Mouse (Mus musculus) gastrocnemius, adult 2 months (tissue): ENCODE data around the gene Kidins220. TPM values are rescaled to one million over a fixed set of nuclear protein-coding genes. Genes with fewer than 3 reads are reported as not detected.

ENCODE experiments used
- DNase-seq: peaks from one replicate; pipeline ENCODE4 v3.0.0; 2022
- H3K27ac ChIP-seq: fragments of 200-600 bp; 2 replicates; pipeline ENCODE4 v1.8.1; 2022; ENCODE audit warnings: mild to moderate bottlenecking
- H3K4me3 ChIP-seq: fragments of 200-600 bp; 2 replicates; pipeline ENCODE4 v1.8.1; 2022; ENCODE audit warnings: mild to moderate bottlenecking, moderate library complexity
- CTCF ChIP-seq: fragments of 200-600 bp; IDR thresholded peaks from 2 replicates; pipeline ENCODE4 v1.8.1; 2022; ENCODE audit warnings: antibody characterized with exemption, mild to moderate bottlenecking, moderate library complexity
- intact Hi-C: fragments of 180-260 bp; cut with DNase I; formaldehyde crosslinking; loops from one replicate; pipeline ENCODE4 v1.15.1; 2025
- total RNA-seq, 2 experiments: library from RNA; stranded (reverse); gene quantifications; 2 replicates each; pipeline ENCODE4 v1.2.3; 2021

Kidins220 gene
- total RNA-seq, 2 experiments from 2014 or later, result 51.3 to 56.5 TPM

DNA sequence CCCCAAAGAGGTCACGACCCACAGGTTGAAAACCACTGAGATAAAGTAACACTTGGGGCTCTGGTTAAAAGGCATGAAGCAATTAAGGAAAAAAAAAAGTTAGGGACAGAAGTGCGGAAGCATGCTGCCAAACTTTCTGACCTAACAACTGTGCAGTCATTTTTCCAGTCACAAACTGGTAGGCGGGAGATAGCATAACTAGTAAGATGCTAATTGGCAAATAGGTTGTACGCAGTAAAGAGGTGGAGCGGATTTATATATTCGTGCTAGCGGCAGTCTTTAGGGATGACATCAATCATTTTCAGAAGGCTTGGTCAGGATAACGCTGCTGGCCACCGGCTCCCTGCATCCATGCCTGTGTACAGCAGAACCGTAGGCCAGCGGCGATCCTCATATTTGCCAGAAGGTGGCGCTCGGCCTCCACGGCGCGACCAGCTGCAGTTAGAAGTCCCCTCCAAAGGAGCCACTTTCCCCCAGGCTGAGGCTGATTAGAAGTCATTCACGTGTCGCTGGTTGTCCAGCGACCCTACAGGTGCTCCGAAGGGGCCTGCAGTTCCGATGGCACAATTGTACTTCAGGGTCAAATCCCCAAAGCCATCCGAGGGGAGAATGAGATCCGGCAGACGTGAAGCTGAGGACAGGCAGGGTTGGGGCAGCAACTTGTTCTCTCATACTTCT, 117.4 kb downstream of the Kidins220 start:
- peak; percentile 97 for TF ChIP-seq CTCF
- intact Hi-C loops, result loop anchor here (1.0 to 10.0 kb wide), 7 partner anchors 67 to 1223 kb away; no protein-coding TSS in a partner anchor
- peak; percentile 87 for DNase-seq
- H3K4me3 ChIP-seq, result peak overlapping the region; percentile 93
- H3K27ac ChIP-seq, result no peak overlapping the region

- no peak for TF ChIP-seq CTCF
- Histone ChIP-seq H3K27ac (no peak overlapping the region), H3K4me3 (peak overlapping the region; percentile 93)
- DNase-seq, result peak; percentile 44
- intact Hi-C loops, result loop anchor here (1.0 to 10.0 kb wide), 7 partner anchors 68 to 1222 kb away; no protein-coding TSS in a partner anchor
Measured at GRCm38 (mm10) chr12:25092751-25093211, 118.1 kb downstream of the Kidins220 start.

DNA sequence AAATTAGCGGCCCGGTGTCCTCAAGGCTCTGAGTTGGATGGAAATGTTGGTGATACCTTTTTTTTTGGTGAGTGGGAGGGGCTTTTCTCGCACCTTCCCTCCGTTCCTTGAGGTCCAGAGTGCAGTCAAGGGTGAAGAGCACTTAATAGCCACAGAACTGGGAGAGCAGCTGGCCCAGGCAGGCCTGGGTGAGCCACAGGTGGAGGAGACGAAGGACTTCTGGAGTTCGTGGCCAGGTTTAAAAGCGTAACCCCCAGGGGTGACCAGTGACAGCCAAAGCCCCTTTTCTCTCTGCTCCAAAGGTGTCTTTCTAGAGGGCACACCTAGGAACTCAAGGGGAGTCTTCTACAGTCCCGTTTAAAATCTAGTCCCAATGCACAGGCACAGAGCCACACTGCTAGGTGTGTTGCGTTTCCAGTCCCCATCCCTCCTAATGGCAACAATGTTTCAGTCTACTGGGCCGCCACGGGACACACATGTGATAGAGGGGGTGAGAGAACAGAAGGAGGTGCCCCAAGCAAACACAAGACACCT, 118.6 kb downstream of the Kidins220 start:
- no peak for TF ChIP-seq CTCF
- intact Hi-C loops, result loop anchor here (2.0 to 10.0 kb wide), 6 partner anchors 69 to 1221 kb away; no protein-coding TSS in a partner anchor
- DNase-seq, result no peak
- Histone ChIP-seq H3K4me3 (peak overlapping the region; percentile 93), H3K27ac (no peak overlapping the region; the same call in 1 of the 2 replicates)

DNA sequence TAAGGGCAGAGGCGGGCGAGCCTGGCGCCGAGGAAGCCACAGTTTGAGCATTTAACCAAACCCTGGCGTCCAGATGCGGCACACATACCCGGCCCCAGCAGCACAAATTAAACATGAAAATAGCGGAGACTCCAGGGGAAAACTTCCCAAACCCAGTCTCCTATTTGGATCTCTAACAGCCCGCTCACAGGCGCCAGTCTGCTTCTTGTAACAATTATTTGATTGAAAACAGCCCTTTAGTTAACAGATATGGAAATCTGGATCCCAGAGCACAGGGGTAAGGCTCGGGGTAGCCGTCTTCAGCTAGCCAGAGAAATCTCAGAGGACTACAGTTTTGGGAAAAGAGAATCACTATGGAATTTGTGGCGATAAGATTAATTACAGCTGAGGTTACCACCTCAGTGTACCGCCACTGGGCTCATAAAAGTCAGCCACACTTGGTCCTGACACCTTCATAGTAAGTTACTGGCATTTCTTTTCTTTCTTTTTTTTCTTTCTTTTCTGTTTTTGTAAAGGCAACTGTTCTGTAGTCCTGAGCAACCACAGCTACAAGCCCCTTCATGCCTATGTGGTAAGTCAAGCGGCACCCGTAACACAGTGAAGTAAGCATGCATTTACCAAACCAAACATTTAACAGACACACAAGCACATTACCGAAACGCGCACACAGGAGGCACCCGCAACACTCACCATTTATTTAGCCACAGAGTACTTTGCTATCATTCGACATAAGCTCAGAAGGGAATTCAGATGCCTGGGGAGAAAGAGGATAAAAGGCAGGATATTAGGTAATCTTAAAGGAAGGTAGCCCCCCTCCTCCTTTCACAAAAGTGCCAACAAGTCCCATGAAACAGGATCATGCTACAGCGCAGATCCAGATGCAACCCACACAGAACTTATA, 120.1 kb downstream of the Kidins220 start:
- intact Hi-C loops, result loop anchor here (5.0 to 10.0 kb wide), 4 partner anchors 70 to 1220 kb away; no protein-coding TSS in a partner anchor
- DNase-seq, result no peak
- peak overlapping the region; percentile 93 for H3K4me3 ChIP-seq
- no peak for TF ChIP-seq CTCF
- H3K27ac ChIP-seq, result peak overlapping the region; percentile 87

DNA sequence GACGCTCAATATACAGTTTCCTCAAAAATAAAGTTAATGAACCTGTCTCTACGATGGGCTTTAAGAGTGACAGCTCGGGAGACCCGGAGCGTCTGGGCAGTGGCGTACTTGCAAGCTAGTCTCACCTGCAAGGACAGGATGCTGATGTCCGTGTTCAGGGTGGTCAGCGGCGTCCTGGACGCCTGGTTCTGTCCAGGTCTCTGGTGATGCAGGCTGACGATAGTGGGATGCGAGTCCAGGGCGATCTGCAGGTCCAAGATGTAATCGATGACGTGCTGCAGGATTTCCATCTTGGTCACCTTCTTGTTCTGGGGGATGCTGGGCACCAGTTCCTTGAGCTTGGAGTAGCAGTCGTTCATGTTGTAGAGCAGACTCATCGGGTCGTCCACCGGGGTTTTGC, 120.8 kb downstream of the Kidins220 start:
- intact Hi-C loops, result loop anchor here (10.0 kb wide), 3 partner anchors 71 to 1219 kb away; no protein-coding TSS in a partner anchor
- peak; percentile 32 for DNase-seq
- Histone ChIP-seq H3K4me3 (peak overlapping the region; percentile 93), H3K27ac (peak overlapping the region; percentile 87)
- no peak for TF ChIP-seq CTCF

DNA sequence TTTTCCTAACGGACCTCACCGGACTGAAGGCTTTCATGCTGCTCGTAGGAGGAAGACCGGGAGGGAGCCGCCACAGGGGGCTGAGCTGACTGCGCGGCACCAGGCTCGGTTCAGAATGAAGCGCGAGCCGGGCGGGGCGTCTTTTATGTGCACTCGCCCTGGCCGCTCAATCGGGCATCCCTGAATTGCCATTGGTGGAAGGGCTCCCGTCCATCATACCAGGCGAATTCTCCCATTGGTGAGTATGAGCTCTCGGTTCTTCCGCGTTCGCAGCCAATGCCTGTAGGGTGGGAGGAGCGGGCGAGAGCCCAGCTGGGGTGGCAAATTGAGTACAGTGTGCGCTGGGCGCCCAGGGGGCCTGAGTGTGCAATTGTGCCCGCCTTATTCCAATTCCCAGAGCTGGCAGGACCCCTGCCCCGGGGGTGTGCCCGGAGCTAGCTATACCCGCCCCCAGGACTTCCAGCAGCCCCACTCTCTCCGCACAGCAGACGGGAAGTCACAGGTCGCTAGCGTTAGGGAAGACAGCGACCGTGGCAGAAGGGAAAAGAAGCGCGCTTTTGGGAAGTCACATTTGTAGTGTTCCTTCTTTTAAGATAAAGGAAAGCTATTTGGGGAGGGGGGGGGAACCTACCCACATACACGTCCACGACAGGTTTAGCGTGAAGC, 121.4 kb downstream of the Kidins220 start:
- no peak for TF ChIP-seq CTCF
- intact Hi-C loops, result loop anchor here (10.0 kb wide), 3 partner anchors 71 to 1219 kb away; no protein-coding TSS in a partner anchor
- H3K27ac ChIP-seq, result peak overlapping the region; percentile 87
- H3K4me3 ChIP-seq, result peak overlapping the region; percentile 93
- DNase-seq, result peak; percentile 97

DNA sequence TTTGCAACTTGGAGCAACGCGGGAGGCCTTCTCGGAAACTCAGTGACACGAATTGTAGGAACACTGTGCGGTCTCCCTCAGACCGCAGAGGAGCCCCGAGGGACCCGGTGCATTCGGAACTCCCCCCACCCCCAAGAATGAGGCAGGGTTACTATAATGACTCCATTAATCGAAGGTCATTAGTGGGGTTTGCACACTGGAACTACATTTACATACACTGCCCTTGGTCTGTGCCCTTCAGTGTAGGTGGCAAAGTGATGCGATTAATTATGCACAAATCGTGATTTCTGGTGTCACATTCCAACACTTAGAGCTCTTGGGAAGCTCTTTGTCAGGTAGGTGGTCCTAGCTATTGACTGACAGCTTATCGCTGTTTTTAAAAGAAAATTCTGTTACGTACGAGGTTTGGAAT, 121.9 kb downstream of the Kidins220 start:
- peak overlapping the region; percentile 87 for H3K27ac ChIP-seq
- intact Hi-C loops, result loop anchor here (10.0 kb wide), 3 partner anchors 72 to 1218 kb away; no protein-coding TSS in a partner anchor
- DNase-seq, result no peak
- no peak for TF ChIP-seq CTCF
- H3K4me3 ChIP-seq, result peak overlapping the region; percentile 93

- intact Hi-C loops, result loop anchor here (10.0 kb wide), 3 partner anchors 72 to 1218 kb away; no protein-coding TSS in a partner anchor
- no peak for DNase-seq
- peak within 1 kb of the TSS; percentile 87 for H3K27ac ChIP-seq
- no peak for TF ChIP-seq CTCF
- peak within 1 kb of the TSS; percentile 93 for H3K4me3 ChIP-seq
Measured at GRCm38 (mm10) chr12:25097052-25097209, 122.2 kb downstream of the Kidins220 start, which contains the start of gene Id2. Id2 (minus strand) TSS chr12:25097140.

DNA sequence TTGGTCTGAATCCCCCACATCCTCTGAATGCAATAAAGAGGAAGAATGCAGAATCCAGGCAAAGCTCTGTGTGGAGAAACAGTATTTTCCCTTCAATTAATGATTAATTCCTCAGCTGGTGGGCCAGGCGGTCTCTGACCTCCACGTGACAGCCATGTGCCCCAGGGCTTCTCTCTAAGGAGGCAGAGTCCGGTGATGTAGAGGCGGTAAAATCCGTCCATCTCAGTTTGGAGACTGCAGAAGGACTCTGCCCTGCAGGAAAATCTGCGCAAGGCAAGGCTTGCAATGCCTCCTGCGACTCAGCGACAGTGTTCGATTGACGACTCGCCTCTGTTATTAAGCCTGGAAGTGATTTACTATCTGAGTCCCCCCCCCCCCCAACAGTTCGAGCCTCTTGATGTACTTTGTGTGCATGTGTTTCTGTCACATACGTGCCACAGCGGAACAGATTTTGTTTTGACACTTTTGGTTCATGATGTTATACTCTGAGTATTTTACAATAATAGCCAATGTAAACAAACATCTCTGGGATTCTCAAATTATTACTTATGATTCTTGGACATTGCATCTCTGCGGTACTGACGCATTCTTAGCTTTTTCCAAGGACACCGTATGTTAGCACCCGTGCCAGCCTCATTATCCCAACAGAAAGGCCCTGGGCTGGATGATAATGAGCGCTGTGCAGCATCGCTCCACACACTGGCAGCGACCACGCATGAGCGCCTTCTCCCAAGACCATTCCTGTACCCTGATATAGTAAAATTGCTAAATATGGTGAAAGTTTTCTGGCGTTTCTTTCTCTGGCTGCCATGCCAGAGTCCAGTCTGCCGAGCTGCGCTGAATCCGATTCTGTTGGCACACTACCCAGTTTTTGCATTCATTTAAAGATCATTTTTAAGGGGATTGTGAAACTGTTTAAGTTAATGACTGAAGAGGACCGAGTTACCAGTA, 122.8 kb downstream of the Kidins220 start:
- no peak for TF ChIP-seq CTCF
- peak; percentile 22 for DNase-seq
- intact Hi-C loops, result loop anchor here (10.0 kb wide), 3 partner anchors 73 to 1217 kb away; no protein-coding TSS in a partner anchor
- peak overlapping the region; percentile 93 for H3K4me3 ChIP-seq
- H3K27ac ChIP-seq, result peak overlapping the region; percentile 87

GRCm38 (mm10) chr12:25098161-25098550, 123.4 kb downstream of the Kidins220 start:
- no peak for TF ChIP-seq CTCF
- peak overlapping the region; percentile 93 for H3K4me3 ChIP-seq
- intact Hi-C loops, result loop anchor here (10.0 kb wide), 3 partner anchors 73 to 1217 kb away; no protein-coding TSS in a partner anchor
- no peak for DNase-seq
- peak overlapping the region; percentile 87 for H3K27ac ChIP-seq
